Mouse (Mus musculus): ENCODE measurements around the gene Prkca. TPM values are rescaled to one million over a fixed set of nuclear protein-coding genes. Genes with fewer than 3 reads are reported as not detected.

The Prkca gene
- polyA plus RNA-seq, 1 experiment from 2014 or later, result 1.6 TPM

- H3K4me3 ChIP-seq, result no peak overlapping the region
- WGBS, result 90% methylated on average over 17 of the region's 17 CpGs
- no peak overlapping the region for H3K27ac ChIP-seq
- H3K4me1 ChIP-seq, result 0 out of 2 replicates have a peak, but pooled peaks cover 5% of the 10 kb centered on the region
- no peaks in the 10 kb centered on the region for H3K27me3 ChIP-seq (ENCODE audit: poor library complexity, severe bottlenecking)
- H3K36me3 ChIP-seq (replicated peaks), result no peaks in the 10 kb centered on the region
- H3K9me3 ChIP-seq, result no peaks in the 10 kb centered on the region
- DNase-seq (ENCODE audit: extremely low spot score, low spot score), result no peak
These were observed 281.9 kb downstream of the Prkca start for GRCm38 (mm10) chr11:108061571-108062479.

DNA sequence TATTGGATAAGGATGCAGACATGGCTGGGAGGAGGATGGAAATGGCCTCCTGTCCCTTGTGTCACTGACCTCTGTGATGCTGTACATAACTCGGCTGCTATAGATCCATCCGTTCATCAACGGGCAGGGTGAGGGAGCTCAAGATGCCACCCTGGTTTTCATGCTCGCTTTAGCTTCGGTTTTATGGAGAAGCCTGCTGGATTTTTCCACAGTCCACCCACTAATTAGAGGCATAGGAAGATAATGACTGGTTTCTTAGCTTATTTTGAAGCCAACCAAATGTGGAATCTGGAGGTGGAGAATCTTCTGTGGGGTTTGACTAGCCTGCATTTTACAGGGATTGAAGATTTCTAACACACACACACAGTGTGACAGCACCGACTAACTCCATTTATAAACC is 286.6 kb downstream of the Prkca start:
- WGBS, result 88% methylated on average over 6 of the region's 6 CpGs

GRCm38 (mm10) chr11:108054647-108055046 is 289.1 kb downstream of the Prkca start:
- no peaks in the 10 kb centered on the region; the same call in 1 of the 2 replicates for H3K4me1 ChIP-seq
- no peak overlapping the region for H3K27ac ChIP-seq
- H3K36me3 ChIP-seq (replicated peaks), result no peaks in the 10 kb centered on the region
- no peak overlapping the region for H3K4me3 ChIP-seq
- DNase-seq (ENCODE audit: extremely low spot score, low spot score), result no peak
- H3K9me3 ChIP-seq, result no peaks in the 10 kb centered on the region
- H3K27me3 ChIP-seq (ENCODE audit: poor library complexity, severe bottlenecking), result no peaks in the 10 kb centered on the region
- 89% methylated on average over 3 of the region's 3 CpGs for WGBS

More for the DNA sequence above, 286.6 kb downstream of the Prkca start:
- Histone ChIP-seq H3K4me3 (no peak overlapping the region), H3K9me3 (no peaks in the 10 kb centered on the region), H3K27ac (no peak overlapping the region), H3K27me3 (ENCODE audit: poor library complexity, severe bottlenecking) (no peaks in the 10 kb centered on the region), H3K36me3 (replicated peaks) (no peaks in the 10 kb centered on the region), H3K4me1 (no peaks in the 10 kb centered on the region)
- no peak for DNase-seq (ENCODE audit: extremely low spot score, low spot score)

DNA sequence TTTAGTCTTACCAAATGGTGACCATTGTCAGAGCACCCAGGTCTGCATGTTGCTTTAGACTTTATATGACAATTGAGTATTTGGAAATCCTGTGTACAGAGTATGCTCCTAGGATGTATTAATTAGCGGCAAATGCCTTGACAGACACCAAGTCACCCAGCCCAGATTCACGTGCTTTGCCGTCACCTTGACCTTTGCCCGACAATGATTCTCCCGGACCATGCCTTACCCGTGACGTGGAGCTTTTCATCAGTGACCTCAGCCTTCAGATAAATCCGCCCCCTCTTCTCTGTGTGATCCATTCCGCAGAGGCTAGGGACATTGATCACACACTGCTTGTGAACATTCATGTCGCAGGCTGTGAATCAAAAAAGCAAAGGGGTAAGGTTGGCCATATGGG is 290.0 kb downstream of the Prkca start:
- WGBS, result 88% methylated on average over 10 of the region's 10 CpGs
- Histone ChIP-seq H3K9me3 (no peaks in the 10 kb centered on the region), H3K4me1 (no peaks in the 10 kb centered on the region; the same call in 1 of the 2 replicates), H3K27me3 (ENCODE audit: poor library complexity, severe bottlenecking) (no peaks in the 10 kb centered on the region), H3K27ac (no peak overlapping the region), H3K36me3 (replicated peaks) (no peaks in the 10 kb centered on the region), H3K4me3 (no peak overlapping the region)
- no peak for DNase-seq (ENCODE audit: extremely low spot score, low spot score)

- no peaks in the 10 kb centered on the region for H3K36me3 ChIP-seq (replicated peaks)
- H3K9me3 ChIP-seq, result no peaks in the 10 kb centered on the region
- 77% methylated on average over 7 of the region's 7 CpGs for WGBS
- no peak overlapping the region for H3K27ac ChIP-seq
- H3K27me3 ChIP-seq (ENCODE audit: poor library complexity, severe bottlenecking), result peaks cover 34% of the 10 kb centered on the region
- peaks cover 17% of the 10 kb centered on the region for H3K4me1 ChIP-seq
- no peak for DNase-seq (ENCODE audit: extremely low spot score, low spot score)
- no peak overlapping the region for H3K4me3 ChIP-seq
These were observed 302.1 kb downstream of the Prkca start for GRCm38 (mm10) chr11:108041669-108042068.

- WGBS, result 87% methylated on average over 2 of the region's 2 CpGs
These were observed 302.9 kb downstream of the Prkca start for GRCm38 (mm10) chr11:108040823-108041222.

DNA sequence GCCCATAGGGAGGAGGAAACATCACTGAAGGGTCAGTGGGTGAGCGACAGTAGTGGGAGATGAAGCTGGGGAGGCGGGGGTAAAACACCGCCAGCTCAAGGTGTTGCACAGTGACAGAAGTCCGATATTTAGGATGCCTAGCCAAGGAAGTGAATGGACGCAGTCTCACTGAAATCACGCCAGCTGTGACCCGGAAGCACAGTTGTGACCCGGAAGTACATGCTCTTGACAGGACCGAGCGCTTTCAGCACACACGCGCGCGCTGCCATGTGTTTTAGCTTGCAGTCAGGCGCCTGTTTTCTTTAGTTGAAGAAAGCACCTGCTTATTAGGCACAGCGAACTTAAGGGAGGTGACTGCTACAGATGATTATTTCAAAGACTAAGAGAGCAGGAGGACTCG is 304.0 kb downstream of the Prkca start:
- Histone ChIP-seq H3K4me1 (peaks cover 34% of the 10 kb centered on the region), H3K9me3 (no peaks in the 10 kb centered on the region), H3K27ac (no peak overlapping the region), H3K27me3 (ENCODE audit: poor library complexity, severe bottlenecking) (peaks cover 51% of the 10 kb centered on the region), H3K36me3 (replicated peaks) (no peaks in the 10 kb centered on the region), H3K4me3 (no peak overlapping the region)
- WGBS, result 93% methylated on average over 17 of the region's 17 CpGs
- no peak for DNase-seq (ENCODE audit: extremely low spot score, low spot score)

More at GRCm38 (mm10) chr11:108040823-108041222, 302.9 kb downstream of the Prkca start:
- H3K36me3 ChIP-seq (replicated peaks), result no peaks in the 10 kb centered on the region
- H3K4me3 ChIP-seq, result no peak overlapping the region
- no peak for DNase-seq (ENCODE audit: extremely low spot score, low spot score)
- H3K9me3 ChIP-seq, result no peaks in the 10 kb centered on the region
- peaks cover 42% of the 10 kb centered on the region for H3K27me3 ChIP-seq (ENCODE audit: poor library complexity, severe bottlenecking)
- H3K4me1 ChIP-seq, result peaks cover 24% of the 10 kb centered on the region
- H3K27ac ChIP-seq, result no peak overlapping the region

GRCm38 (mm10) chr11:108038989-108039388 is 304.7 kb downstream of the Prkca start:
- no peak overlapping the region for H3K4me3 ChIP-seq
- H3K36me3 ChIP-seq (replicated peaks), result no peaks in the 10 kb centered on the region
- no peak for DNase-seq (ENCODE audit: extremely low spot score, low spot score)
- 90% methylated on average over 12 of the region's 12 CpGs for WGBS
- peaks cover 51% of the 10 kb centered on the region for H3K27me3 ChIP-seq (ENCODE audit: poor library complexity, severe bottlenecking)
- peaks cover 42% of the 10 kb centered on the region for H3K4me1 ChIP-seq
- H3K9me3 ChIP-seq, result no peaks in the 10 kb centered on the region
- no peak overlapping the region for H3K27ac ChIP-seq

- DNase-seq (ENCODE audit: extremely low spot score, low spot score), result no peak
- Histone ChIP-seq H3K36me3 (replicated peaks) (no peaks in the 10 kb centered on the region), H3K27me3 (ENCODE audit: poor library complexity, severe bottlenecking) (peaks cover 74% of the 10 kb centered on the region), H3K4me3 (no peak overlapping the region), H3K9me3 (no peaks in the 10 kb centered on the region), H3K4me1 (peaks cover 56% of the 10 kb centered on the region), H3K27ac (no peak overlapping the region)
- WGBS, result 94% methylated on average over 10 of the region's 10 CpGs
These were observed 307.4 kb downstream of the Prkca start for GRCm38 (mm10) chr11:108036339-108036738.

- Histone ChIP-seq H3K36me3 (replicated peaks) (no peaks in the 10 kb centered on the region), H3K27ac (0 out of 2 replicates have a peak overlapping the region, but pooled peaks have one; percentile 11), H3K4me1 (peaks cover 56% of the 10 kb centered on the region), H3K9me3 (no peaks in the 10 kb centered on the region), H3K4me3 (no peak overlapping the region), H3K27me3 (ENCODE audit: poor library complexity, severe bottlenecking) (peaks cover 75% of the 10 kb centered on the region)
- no peak for DNase-seq (ENCODE audit: extremely low spot score, low spot score)
- WGBS, result 85% methylated on average over 5 of the region's 5 CpGs
These were observed 308.0 kb downstream of the Prkca start for GRCm38 (mm10) chr11:108035761-108036160.

- Histone ChIP-seq H3K27ac (peak overlapping the region; percentile 25; the same call in 1 of the 2 replicates), H3K4me1 (peaks cover 56% of the 10 kb centered on the region), H3K4me3 (no peak overlapping the region), H3K27me3 (ENCODE audit: poor library complexity, severe bottlenecking) (peaks cover 61% of the 10 kb centered on the region), H3K36me3 (replicated peaks) (no peaks in the 10 kb centered on the region), H3K9me3 (no peaks in the 10 kb centered on the region)
- peak; percentile 53 for DNase-seq (ENCODE audit: extremely low spot score, low spot score)
- WGBS, result 9% methylated on average over 7 of the region's 7 CpGs
These were observed 309.4 kb downstream of the Prkca start for GRCm38 (mm10) chr11:108034376-108034775.

DNA sequence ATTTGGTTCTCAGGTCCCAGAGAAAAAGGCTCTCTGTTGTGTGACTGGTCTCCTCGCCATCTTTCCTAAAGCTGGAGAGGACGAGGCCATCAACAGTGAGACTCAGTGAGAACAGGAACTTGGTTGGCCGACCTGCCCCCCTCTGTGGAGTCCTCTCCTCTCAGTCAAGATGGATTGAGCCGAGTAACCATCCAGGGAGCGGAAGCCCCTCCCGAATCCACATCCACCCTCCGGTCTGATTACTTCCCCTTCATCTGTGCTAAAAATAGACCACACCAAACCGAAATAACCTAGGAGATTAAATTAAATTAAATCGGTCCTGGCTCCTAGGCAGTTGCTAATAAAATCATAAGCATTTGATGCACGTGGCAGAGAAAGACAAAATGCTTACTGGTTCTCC is 311.2 kb downstream of the Prkca start:
- peaks cover 58% of the 10 kb centered on the region for H3K27me3 ChIP-seq (ENCODE audit: poor library complexity, severe bottlenecking)
- no peak overlapping the region; the same call in 1 of the 2 replicates for H3K27ac ChIP-seq
- H3K9me3 ChIP-seq, result no peaks in the 10 kb centered on the region
- no peak for DNase-seq (ENCODE audit: extremely low spot score, low spot score)
- no peaks in the 10 kb centered on the region for H3K36me3 ChIP-seq (replicated peaks)
- H3K4me1 ChIP-seq, result peaks cover 44% of the 10 kb centered on the region
- H3K4me3 ChIP-seq, result no peak overlapping the region
- WGBS, result 84% methylated on average over 10 of the region's 10 CpGs

GRCm38 (mm10) chr11:108030956-108031604 is 312.6 kb downstream of the Prkca start:
- Histone ChIP-seq H3K36me3 (replicated peaks) (no peaks in the 10 kb centered on the region), H3K9me3 (no peaks in the 10 kb centered on the region), H3K4me3 (no peak overlapping the region), H3K27ac (no peak overlapping the region), H3K27me3 (ENCODE audit: poor library complexity, severe bottlenecking) (peaks cover 43% of the 10 kb centered on the region), H3K4me1 (peaks cover 36% of the 10 kb centered on the region)
- 55% methylated on average over 10 of the region's 10 CpGs for WGBS
- DNase-seq (ENCODE audit: extremely low spot score, low spot score), result no peak
